Mouse (Mus musculus): Measurements from ENCODE around the gene Ogdh.

DNA sequence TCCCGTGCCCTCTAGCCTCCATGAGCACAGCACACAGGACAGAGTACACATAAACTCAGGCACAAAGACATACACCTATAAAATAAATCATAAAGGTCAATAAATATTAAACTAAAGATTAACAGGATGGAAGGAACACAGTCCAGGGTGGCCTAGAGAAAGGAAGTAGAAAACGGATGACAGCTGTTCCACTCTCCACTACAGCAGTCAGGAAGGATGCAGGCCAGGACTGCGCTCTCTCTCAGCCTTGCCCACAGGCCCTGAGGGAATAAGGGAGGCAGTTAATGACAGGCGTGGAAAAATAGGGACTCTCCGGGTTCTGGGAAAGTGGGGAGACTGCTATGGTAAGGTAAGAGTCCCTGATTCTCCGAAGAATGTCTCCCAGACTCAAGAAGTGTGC lies 75.0 kb downstream of the Ogdh start:
- TF ChIP-seq CTCF (IDR thresholded peaks at IDR 0.05; ENCODE audit: low read depth) = no peak
- no peak for TF ChIP-seq EP300 (IDR thresholded peaks at IDR 0.05; ENCODE audit: low read depth)
